Comparison of ENCODE assay signal across 17 mouse cellular contexts in genomic region chr9:120132980-120133754, GRCm38 (mm10). TPM values are rescaled to one million over a fixed set of nuclear protein-coding genes. Genes with fewer than 3 reads are reported as not detected.
DNase-seq lines count a peak whose midpoint lies in the region; ATAC-seq lines count a peak whose summit lies in the region.
"Had no signal": no experiment of that assay in that cellular context is flagged by ENCODE, and none has a peak within 500 bp of the region (broad histone marks: within the 10 kb centered on the region; RNA-seq: fewer than 3 reads in every experiment).

No protein-coding gene starts in this region.

- peak; percentile 81 for DNase-seq in midbrain, embryonic 11.5 days (ENCODE audit: low spot score, missing footprints)
- no peak for DNase-seq in midbrain, embryonic 14.5 days
- peak; percentile 14 for DNase-seq in splenic B cell, adult 2 months (ENCODE audit: low read depth, low spot score)
- no peak for DNase-seq in ovary, adult 18-20 months (ENCODE audit: low spot score)
- DNase-seq in adrenal gland, postnatal 25 days: no peak
- DNase-seq in natural killer cell, adult 2 months (ENCODE audit: low spot score in 2 of 2): no peak
- DNase-seq: cerebellum, adult 8-10 months; heart, adult 11 months; kidney, adult 2 months had no signal

- ATAC-seq in midbrain, embryonic 11.5 days (ENCODE audit: low FRiP score): no peak
- ATAC-seq in midbrain, embryonic 14.5 days (ENCODE audit: low FRiP score, low TSS enrichment): no peak
- peak; percentile 40 for ATAC-seq in common myeloid progenitor, adult 5-6 weeks (replicated peaks; ENCODE audit: low read depth, poor library complexity, severe bottlenecking)
- no peak for ATAC-seq in limb, embryonic 12.5 days (ENCODE audit: insufficient number of reproducible peaks, insufficient read depth, low FRiP score, low TSS enrichment, low read depth)

- no peak overlapping the region for H3K4me3 ChIP-seq in midbrain, embryonic 11.5 days (ENCODE audit: low read depth, low read length)
- H3K4me3 ChIP-seq in midbrain, embryonic 14.5 days (replicated peaks; ENCODE audit: low read depth, low read length): no peak overlapping the region
- H3K4me3 ChIP-seq in limb, embryonic 12.5 days (replicated peaks): no peak overlapping the region
- H3K4me3 ChIP-seq: layer of hippocampus, adult 2 months; limb, embryonic 13.5 days; megakaryocyte, embryonic 14.5 days had no signal

- no peak overlapping the region for H3K4me2 ChIP-seq in midbrain, embryonic 11.5 days
- H3K4me2 ChIP-seq in midbrain, embryonic 14.5 days (ENCODE audit: low read length): no peak overlapping the region
- no peak overlapping the region for H3K4me2 ChIP-seq in limb, embryonic 12.5 days
- H3K4me2 ChIP-seq: limb, embryonic 13.5 days had no signal

- no peaks in the 10 kb centered on the region for H3K9me3 ChIP-seq in midbrain, embryonic 11.5 days (ENCODE audit: control insufficient read depth, low read length)
- H3K9me3 ChIP-seq in midbrain, embryonic 14.5 days (ENCODE audit: control insufficient read depth, low read length): no peaks in the 10 kb centered on the region
- no peaks in the 10 kb centered on the region for H3K9me3 ChIP-seq in limb, embryonic 12.5 days
- H3K9me3 ChIP-seq: limb, embryonic 13.5 days; megakaryocyte, embryonic 14.5 days had no signal

- peaks cover 18% of the 10 kb centered on the region for H3K36me3 ChIP-seq in midbrain, embryonic 11.5 days (ENCODE audit: control insufficient read depth, insufficient read depth, low read length)
- peaks cover 44% of the 10 kb centered on the region for H3K36me3 ChIP-seq in midbrain, embryonic 14.5 days (ENCODE audit: control insufficient read depth, insufficient read depth, low read length)
- H3K36me3 ChIP-seq in limb, embryonic 12.5 days: peaks cover 47% of the 10 kb centered on the region
- peaks cover 8% of the 10 kb centered on the region for H3K36me3 ChIP-seq in splenic B cell, adult 2 months (ENCODE audit: control insufficient read depth, insufficient read depth, low read length, poor library complexity, severe bottlenecking)

- no peak overlapping the region for H3K27ac ChIP-seq in midbrain, embryonic 11.5 days (ENCODE audit: low read depth, low read length)
- no peak overlapping the region for H3K27ac ChIP-seq in midbrain, embryonic 14.5 days (replicated peaks; ENCODE audit: low read depth, low read length)
- peak overlapping the region; percentile 23 for H3K27ac ChIP-seq in limb, embryonic 12.5 days
- H3K27ac ChIP-seq: layer of hippocampus, adult 2 months had no signal

- 44% methylated on average over 8 of the region's 8 CpGs for WGBS in midbrain, embryonic 11.5 days
- WGBS in midbrain, embryonic 14.5 days: 44% methylated on average over 8 of the region's 8 CpGs
- 36% methylated on average over 8 of the region's 8 CpGs for WGBS in limb, embryonic 12.5 days

- peaks cover 9% of the 10 kb centered on the region; the same call in 1 of the 2 replicates for H3K4me1 ChIP-seq in midbrain, embryonic 11.5 days (ENCODE audit: control insufficient read depth, insufficient read depth, low read length)
- H3K4me1 ChIP-seq in midbrain, embryonic 14.5 days (ENCODE audit: control insufficient read depth, insufficient read depth, low read length): peaks cover 11% of the 10 kb centered on the region
- peaks cover 11% of the 10 kb centered on the region for H3K4me1 ChIP-seq in limb, embryonic 12.5 days (replicated peaks)

- H3K9ac ChIP-seq in midbrain, embryonic 11.5 days (ENCODE audit: low read length): no peak overlapping the region
- H3K9ac ChIP-seq in midbrain, embryonic 14.5 days (replicated peaks; ENCODE audit: low read length): no peak overlapping the region
- no peak overlapping the region for H3K9ac ChIP-seq in limb, embryonic 12.5 days (replicated peaks)
- H3K9ac ChIP-seq: limb, embryonic 13.5 days had no signal

- no peaks in the 10 kb centered on the region for H3K27me3 ChIP-seq in midbrain, embryonic 11.5 days (ENCODE audit: control insufficient read depth, insufficient read depth, low read length)
- no peaks in the 10 kb centered on the region for H3K27me3 ChIP-seq in midbrain, embryonic 14.5 days (ENCODE audit: control insufficient read depth, insufficient read depth, low read length)
- H3K27me3 ChIP-seq in limb, embryonic 12.5 days: no peaks in the 10 kb centered on the region
- no peaks in the 10 kb centered on the region for H3K27me3 ChIP-seq in splenic B cell, adult 2 months (ENCODE audit: control insufficient read depth, insufficient read depth, low read length, poor library complexity, severe bottlenecking)
- H3K27me3 ChIP-seq: limb, embryonic 13.5 days; megakaryocyte, embryonic 14.5 days had no signal

RNA-seq across cellular contexts. Expression of gene Rpsa, which starts 5.7 kb away (rescaled TPM):
- 1,378 and 1,482 TPM in 2 replicates for polyA plus RNA-seq in midbrain, embryonic 11.5 days (2014; fragmentation: Nextera tagmentation; extraction: Ambion mirVana)
- 1,176 and 1,335 TPM in 2 replicates for polyA plus RNA-seq in midbrain, embryonic 14.5 days (2014; fragmentation: Nextera tagmentation; extraction: Ambion mirVana)
- total RNA-seq in common myeloid progenitor, adult 5-6 weeks (2017): 5,315 and 5,374 TPM in 2 replicates
- polyA plus RNA-seq in limb, embryonic 12.5 days (2016; fragmentation: Nextera tagmentation; extraction: Ambion mirVana): 1,149 and 1,159 TPM in 2 replicates
- total RNA-seq in adrenal gland, postnatal 25 days (2021): 585 and 720 TPM in 2 replicates

RNA-seq across cellular contexts. Expression of gene Mobp, which starts 16.3 kb away (rescaled TPM):
- polyA plus RNA-seq in midbrain, embryonic 11.5 days (2014; fragmentation: Nextera tagmentation; extraction: Ambion mirVana): 0.26 and 0.82 TPM in 2 replicates
- not detected in 2 replicates for polyA plus RNA-seq in midbrain, embryonic 14.5 days (2014; fragmentation: Nextera tagmentation; extraction: Ambion mirVana)
- not detected in 2 replicates for total RNA-seq in common myeloid progenitor, adult 5-6 weeks (2017)
- polyA plus RNA-seq in limb, embryonic 12.5 days (2016; fragmentation: Nextera tagmentation; extraction: Ambion mirVana): not detected in 2 replicates
- 0.27 TPM in 1 of 2 replicates, not detected in the other for total RNA-seq in adrenal gland, postnatal 25 days (2021)
- total RNA-seq: adrenal gland, postnatal 4 days; hematopoietic stem cell, adult 5-6 weeks had no signal
- polyA plus RNA-seq: kidney, adult 2 months; limb, embryonic 13.5 days had no signal

RNA-seq across cellular contexts. Expression of gene Slc25a38, which starts 23.0 kb away (rescaled TPM):
- 33.9 and 36.7 TPM in 2 replicates for polyA plus RNA-seq in midbrain, embryonic 11.5 days (2014; fragmentation: Nextera tagmentation; extraction: Ambion mirVana)
- polyA plus RNA-seq in midbrain, embryonic 14.5 days (2014; fragmentation: Nextera tagmentation; extraction: Ambion mirVana): 36.8 and 43.2 TPM in 2 replicates
- 31.2 and 41.1 TPM in 2 replicates for total RNA-seq in common myeloid progenitor, adult 5-6 weeks (2017)
- 34.1 and 37.1 TPM in 2 replicates for polyA plus RNA-seq in limb, embryonic 12.5 days (2016; fragmentation: Nextera tagmentation; extraction: Ambion mirVana)
- 28.7 and 37.0 TPM in 2 replicates for total RNA-seq in adrenal gland, postnatal 25 days (2021)

RNA-seq across cellular contexts. Expression of gene Ccr8, which starts 41.3 kb away (rescaled TPM):
- not detected in 2 replicates for polyA plus RNA-seq in midbrain, embryonic 11.5 days (2014; fragmentation: Nextera tagmentation; extraction: Ambion mirVana)
- polyA plus RNA-seq in midbrain, embryonic 14.5 days (2014; fragmentation: Nextera tagmentation; extraction: Ambion mirVana): not detected in 2 replicates
- not detected in 2 replicates for total RNA-seq in common myeloid progenitor, adult 5-6 weeks (2017)
- not detected in 2 replicates for polyA plus RNA-seq in limb, embryonic 12.5 days (2016; fragmentation: Nextera tagmentation; extraction: Ambion mirVana)
- total RNA-seq in adrenal gland, postnatal 25 days (2021): not detected in 2 replicates
- total RNA-seq: adrenal gland, postnatal 4 days; layer of hippocampus, adult 2 months had no signal
- polyA plus RNA-seq: neural tube, embryonic 14.5 days had no signal

Comparison
In these comparisons a context has a peak if more than half of its experiments do, and no peak if none do; other contexts are left out.
1. DNase-seq: peak in midbrain, embryonic 11.5 days (single experiment) and splenic B cell, adult 2 months (single experiment); none in midbrain, embryonic 14.5 days (single experiment), ovary, adult 18-20 months (single experiment), adrenal gland, postnatal 25 days (single experiment) and natural killer cell, adult 2 months (0 of 2).